Mouse (Mus musculus) gastrocnemius, adult 8-10 months (tissue): ENCODE measurements around the gene Il16. TPM values are rescaled to one million over a fixed set of nuclear protein-coding genes. Genes with fewer than 3 reads are reported as not detected.

Experiments used
- DNase-seq, 2 experiments: peaks; one replicate each; pipeline ENCODE4 v3.0.0; 2022; ENCODE audit warnings: low spot score in 2 of 2
- total RNA-seq, 4 experiments: library from RNA; stranded (reverse); gene quantifications; 2 replicates each; pipeline ENCODE4 v1.2.4; 2022

Il16 gene
- total RNA-seq, 4 experiments from 2014 or later: 0.75 to 1.9 (median 1.5) TPM

DNA sequence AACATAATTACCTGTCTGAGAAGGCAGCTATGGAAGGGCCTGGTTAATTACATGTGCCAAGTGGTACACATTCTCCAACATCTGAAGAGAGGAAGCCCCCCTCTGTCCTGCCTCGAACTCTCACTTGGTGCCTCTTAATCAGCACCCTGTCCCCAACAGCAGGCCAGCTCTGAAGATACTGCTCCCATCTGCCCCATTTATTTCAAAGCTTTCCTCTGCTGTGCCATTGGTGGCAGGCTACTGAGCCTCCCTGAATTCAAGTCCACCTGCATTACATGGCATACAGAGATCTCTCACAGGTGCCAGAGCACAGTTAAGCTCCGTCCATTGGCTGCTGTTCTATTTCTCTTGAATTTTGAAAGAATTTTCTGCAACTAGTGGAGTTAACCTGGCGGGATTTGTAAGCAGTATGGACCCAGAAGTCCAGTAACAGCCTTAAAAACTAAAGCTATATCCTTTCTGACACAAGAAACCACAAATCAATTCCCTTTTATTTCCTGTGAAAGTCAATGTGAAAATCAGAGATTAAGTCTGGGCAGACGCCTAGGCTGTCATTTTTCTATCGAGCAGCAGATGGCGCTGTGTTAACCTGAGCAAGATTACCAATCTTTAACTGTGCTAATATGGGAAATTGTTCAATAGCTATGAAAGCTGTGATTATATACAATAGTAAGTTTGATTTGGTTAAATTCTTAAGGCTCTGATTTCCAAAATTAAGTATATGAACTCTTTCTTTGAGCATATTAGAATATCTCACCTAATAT, 49.9 kb downstream of the Il16 start:
- no peak for DNase-seq

DNA sequence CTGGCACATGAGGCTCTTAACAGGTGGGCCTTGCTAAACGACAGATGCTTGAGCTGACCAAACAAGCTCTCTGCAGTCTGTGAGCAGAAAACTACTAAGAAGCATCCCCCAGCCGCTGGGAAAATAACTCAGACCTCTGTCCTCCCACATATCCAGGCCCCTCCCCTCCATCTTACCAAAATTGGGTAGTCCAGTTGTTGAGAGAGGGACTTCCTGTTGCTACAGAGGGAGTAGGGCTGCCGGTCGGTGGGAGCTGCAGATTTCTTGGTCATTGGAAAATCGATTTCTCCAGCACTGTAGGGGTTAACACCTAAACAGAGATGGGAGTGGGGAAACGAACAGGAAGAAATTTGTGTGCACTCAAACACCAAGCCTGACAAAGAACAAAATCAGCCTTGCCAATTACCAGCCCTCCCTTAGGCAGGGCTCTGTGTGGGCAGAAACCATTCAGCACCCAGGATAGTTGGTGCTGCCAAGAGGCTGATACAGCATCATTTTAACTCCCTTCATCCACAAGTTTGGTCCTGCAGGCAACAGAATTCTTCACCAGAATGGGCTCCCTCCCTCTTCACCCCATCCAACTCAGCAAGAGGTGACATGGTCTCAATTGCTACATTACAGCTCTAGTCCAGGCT, 62.8 kb downstream of the Il16 start:
- no peak for DNase-seq

DNA sequence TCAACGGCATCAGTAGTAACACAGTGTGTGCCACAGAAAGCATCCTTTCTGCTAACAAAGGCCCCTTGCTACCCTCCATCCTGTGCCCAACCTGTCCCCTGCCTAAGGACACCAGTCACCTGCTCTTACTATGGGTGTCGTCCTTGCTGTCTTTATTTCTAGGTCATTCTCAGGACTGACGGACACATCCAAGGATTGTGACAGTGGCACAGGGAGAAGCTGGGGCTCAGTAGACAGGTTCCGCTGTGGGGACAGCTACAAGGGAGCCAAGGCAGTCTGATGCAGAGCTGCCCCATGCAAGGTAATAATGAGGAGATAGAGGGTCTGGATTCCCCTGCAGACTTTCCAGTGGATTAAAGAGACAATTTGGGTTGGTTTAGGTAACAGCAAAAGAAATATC, 67.0 kb downstream of the Il16 start:
- no peak for DNase-seq

DNA sequence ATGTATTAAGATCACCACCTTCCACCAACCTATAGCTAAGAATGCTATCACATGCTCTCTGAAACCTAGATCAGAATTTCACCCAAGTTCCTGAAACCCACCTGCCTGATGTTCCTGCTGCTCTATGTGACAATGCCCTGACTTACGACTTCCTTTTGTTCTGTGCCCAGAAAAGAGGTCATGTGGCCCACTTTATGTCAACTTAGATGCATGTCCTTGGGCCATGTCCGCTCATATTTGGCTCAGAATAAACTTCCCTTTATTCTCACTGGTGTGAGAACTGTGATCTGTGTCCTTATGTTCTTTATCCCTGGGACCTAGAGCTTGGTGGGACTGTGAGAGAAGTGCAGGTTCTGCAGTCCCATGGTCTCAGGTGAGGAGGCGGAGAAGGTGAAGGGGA, 68.2 kb downstream of the Il16 start:
- DNase-seq: no peak

DNA sequence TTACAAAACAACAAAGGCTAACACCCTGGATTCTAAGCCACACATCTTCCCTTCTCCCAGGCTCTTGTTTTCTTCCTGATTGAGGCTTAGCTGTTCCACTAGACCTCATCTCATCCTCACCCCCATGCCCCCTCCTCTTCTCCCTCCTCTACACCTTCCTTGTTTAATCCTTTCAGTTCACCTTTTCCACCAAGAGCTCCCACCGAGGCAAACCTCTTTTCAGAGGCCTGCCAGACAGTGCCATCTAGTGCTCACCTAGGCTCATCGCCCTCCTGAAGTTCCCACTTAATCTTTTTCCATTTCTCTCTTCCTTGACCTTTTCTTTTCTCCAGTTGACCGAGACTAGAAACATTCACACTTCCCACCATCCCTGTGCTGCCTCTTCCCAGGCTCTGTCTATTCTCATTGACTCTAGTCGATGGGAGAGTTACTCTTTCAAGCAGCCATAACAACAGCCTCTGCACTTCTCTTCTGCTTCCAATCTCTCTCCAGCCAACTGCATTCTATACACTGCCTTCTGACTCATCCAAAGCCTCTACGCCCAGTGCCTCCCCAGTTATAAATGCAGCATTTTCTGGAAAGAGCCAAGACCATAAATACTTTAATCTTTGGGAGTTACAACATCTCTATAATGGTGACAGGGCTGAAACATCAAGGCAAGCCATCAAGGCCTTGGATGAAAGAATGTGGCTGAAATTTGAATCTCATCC, 69.8 kb downstream of the Il16 start:
- DNase-seq: no peak

DNA sequence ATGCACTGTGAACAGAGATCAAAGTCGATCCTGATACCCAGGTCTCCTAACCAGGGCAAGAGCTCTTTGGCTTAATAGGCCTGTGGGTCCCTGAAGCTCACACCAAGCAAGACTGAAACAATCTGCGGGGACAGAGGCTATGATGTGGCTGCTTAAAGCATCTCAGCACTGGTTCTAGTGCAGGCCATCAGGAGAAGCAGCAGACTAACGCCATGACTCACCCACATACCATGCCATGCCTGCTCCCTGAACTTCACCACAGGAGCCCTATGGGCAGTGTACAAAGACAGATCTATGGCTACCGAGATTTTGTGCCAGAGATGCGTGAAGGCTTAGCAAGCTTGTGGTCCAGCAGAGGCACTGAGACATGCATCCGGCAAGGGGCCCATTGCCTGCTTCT, 74.0 kb downstream of the Il16 start:
- no peak for DNase-seq

DNA sequence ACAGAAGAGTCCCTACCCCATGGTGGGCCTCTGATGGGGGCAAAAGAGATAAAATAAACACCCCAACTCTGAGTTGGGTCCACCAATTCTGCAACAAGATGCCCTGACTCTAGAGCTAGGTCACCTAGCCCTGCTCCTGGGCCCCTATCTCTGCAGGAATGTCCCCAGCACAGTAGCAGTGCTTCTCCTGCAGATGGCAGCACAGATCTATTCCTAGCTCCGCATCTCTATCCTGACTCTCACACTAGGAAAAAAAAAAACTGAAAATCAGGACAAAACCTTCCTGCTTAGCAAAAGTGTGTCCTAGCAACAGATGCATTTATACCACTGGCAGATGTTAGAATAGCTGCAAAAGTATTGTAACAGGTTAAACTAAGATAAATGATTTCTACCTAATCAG, 76.8 kb downstream of the Il16 start:
- DNase-seq: no peak

DNA sequence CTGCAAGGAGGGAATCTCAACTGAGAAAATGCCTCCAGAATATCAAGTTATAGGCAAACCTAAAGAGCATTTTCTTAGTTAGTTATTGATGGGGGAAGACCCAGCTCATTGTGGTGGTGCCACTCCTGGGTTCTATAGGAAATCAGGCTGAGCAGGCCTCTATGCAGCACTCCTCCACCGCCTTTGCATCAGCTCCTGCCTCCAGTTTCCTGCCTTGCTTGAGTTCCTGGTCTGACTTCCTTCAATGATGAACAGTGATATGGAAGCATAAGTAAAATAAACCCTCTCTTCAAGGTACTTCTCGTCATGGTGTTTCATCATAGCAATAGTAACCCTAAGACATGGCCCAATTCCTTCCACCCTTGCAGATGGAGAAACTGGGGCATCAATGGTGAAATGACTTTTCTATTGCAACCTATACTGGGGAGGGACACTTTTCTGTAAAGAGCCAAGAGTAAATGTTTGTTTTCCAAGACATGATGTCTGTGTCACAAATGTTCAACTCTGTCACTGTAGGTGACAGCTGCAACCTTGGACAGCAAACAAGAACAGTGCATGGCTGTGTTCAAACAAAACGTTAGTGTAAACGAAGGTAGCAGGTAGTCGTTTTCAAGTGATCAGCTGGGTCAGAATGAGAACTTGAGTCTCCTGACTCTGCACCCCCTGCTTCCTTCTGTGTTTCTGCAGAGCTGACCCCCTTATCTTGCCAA, 77.4 kb downstream of the Il16 start:
- no peak for DNase-seq

DNA sequence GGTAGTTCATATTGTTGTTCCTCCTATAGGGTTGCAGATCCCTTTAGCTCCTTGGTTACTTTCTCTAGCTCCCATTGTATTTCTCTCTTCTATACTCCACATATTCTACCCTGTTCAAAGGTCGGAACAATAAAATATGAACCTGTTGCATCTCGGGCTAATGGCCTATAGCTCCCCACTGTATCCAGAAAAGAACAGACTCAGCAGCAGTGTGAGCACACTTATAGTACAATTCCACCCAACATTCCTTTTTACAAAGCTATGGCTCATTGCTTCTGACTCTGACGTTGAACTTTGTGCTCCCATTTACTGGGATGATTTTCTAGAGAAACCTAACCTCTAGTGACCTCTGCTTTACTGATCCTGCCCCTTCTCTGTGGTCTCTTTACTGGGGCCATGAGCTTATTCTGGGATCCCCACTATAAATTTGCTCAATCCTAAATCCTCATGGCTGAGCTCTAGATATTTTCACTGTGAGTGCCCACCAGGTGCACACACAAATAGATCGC, 79.4 kb downstream of the Il16 start:
- no peak for DNase-seq

DNA sequence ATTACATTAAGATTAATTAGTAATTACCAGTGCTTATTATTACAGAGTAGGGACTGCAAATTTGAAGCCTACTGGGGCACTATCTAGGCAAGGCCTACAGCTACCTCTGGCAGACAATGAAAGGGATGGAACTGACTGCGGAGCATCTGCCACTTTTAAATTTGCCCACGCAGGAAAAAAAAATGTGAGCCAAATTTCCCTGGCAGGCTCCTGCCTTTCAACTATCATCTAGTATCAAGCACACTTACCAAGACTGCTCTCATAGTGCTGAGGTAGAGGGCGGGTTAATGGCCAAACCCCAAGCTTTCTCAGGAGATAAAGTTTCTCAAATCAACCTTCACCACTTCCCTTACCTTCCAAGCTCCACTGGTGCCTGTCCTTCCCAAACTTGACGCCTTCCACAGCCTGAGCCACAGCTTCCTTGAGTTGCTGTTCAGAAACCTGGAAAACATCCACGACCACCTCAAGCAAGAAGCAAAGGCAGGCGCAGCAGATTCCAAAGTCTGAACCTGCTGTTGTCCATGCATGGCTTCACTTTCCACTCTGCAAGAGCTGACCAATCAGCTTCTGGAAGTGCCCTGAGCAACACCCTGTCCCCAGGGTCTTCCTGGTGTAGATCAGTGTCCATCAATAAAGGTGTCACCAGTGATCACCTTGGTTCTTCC, 82.7 kb downstream of the Il16 start:
- DNase-seq: no peak

DNA sequence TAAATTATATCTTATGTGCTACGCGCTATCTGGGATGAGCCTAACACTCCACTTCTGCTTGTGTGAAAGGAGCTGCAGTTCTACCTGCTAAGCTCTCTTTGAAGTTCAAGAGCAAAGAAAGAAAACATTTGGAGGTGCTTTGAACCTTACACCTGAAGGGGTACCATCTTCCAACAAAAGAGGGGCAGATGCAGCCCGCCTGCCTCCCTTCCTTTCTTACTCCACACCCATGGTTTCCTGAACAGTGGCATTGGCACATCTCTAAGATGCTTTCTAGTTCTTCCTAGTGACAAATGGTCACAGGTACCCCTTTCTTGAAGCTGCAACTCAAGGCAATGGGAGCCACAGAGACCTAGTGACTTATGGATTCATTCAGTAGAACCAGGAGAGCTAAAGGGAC, 83.8 kb downstream of the Il16 start:
- no peak for DNase-seq

DNA sequence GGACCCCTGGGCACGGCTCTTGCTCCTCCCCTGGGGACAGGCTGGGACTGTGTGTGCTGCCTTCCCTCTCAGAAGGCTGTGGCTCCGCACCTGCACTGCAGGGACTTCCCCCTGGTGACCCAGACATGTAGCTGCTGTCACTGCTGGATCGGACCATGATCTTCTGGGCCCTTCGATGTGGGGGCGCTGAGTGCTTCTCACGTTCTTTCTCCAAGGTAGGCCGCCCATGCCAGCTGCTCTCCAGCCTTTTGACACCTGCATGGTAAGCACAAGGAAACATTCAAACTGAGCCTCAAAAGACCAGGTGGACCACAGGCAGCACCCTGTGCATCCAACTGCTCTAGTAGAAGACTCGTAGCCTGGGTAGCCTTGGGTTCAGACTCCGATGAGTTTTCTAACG, 84.5 kb downstream of the Il16 start:
- no peak for DNase-seq

DNA sequence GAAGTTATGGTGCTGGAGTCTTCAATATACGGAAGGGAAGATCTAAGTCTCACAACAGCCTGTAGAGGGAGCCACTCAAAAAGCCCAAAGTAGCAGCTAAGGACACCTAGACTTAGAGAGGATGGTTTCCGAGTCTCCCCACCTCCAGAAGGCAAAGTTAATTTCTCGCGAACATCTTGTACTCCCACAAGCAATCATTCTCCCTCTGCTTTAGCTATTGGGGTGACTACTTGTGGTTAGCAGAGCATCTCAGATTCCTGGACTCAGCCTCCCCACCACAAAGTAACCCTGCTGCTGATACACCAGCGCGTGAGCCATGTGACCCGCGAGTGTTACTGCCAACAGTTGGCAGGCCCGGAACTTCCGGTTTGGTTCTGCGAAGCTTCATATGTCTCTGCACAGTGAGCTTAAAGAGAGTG, 85.2 kb downstream of the Il16 start:
- no peak for DNase-seq

DNA sequence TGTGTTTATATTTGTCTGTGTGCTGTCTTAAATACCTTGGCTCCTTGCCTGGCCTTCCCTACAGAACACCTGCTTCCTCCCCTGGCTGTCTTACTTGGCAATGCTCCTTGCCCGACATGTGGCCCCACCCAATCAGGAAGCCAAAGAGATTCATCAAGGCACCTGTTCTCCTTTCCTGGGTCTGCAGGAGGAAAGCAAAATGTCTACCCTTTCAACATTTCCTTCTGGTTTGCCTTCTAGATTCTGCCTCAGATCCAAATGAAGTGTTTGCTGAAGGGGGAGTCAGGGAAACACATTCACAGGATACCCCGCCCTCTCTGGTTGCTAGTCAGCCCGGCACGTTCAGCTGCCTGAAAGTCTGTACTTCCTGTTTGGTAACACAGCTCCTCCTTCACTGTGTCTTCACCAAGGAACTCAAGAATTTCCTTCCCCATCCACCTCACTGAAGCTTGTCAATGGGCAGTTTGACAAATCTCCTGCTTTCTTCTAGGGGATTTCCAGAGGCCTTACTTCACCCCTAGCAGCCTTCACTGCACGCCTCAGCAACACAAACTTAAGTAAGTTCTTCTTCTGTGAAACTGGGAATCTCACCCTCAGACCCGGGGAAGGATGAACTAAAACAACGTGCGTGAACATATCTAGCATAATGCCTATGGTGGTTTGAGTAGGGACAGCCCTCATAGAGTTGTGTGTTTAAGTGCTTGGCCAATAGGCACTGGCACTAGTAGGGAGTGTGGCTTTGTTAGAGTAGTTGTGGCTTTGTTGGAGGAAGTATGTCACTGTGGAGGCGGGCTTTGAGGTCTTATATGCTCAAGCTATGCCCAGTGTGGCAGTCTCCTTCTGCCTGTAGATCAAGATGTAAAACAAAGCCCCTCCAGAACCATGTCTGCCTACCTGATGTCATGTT, 86.1 kb downstream of the Il16 start:
- no peak for DNase-seq

DNA sequence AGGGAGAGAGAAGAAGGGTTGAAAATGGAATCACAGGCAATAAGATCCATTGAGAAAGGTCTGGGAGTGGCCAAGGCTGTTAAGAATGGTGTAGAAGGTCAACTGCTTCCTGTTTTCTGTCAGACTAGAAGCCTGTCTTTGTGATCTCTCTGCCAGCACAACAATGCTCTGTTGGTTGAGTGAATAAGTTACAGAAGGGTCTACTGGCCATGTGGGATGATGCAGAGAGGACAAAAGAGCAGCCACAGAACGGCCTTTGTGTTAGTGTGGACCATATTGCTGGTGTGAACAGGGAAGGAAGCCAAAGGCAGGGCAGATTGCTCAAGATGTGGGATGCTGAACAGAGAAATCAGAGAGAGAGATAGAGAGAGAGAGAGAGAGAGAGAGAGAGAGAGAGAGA, 86.8 kb downstream of the Il16 start:
- DNase-seq: no peak

DNA sequence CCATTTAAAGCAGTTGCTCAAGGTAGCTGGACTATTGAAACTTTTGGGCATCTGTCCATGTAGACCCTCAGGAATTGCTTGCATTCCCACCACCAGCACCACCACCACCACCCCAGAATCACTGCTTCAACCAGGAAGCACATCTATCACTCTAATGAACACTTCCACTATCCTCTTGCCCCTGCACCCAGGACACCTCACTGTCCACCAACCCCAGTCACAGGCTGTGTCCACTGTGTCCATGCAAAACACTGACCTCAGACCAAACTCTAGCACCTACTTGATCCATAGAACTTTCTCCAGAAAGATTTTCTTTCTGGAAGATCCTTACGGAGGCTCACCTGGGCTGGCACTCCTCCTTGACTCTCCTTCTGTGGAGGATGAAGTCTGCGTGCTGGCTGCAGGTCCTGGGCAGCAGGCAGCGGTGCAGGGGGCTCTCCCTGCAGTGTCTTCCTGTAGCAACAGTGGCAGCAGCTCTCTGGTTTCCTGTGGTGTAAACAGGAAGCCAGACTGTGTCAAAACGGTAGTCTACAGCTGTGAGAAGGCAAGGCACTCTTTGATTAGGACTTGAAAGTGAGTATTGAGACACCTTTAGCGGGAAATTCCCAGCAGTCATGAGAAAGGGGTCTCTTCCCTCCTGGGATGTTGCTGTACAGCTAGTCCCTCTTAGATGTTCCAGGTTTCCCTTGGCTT, 90.4 kb downstream of the Il16 start:
- DNase-seq: no peak

DNA sequence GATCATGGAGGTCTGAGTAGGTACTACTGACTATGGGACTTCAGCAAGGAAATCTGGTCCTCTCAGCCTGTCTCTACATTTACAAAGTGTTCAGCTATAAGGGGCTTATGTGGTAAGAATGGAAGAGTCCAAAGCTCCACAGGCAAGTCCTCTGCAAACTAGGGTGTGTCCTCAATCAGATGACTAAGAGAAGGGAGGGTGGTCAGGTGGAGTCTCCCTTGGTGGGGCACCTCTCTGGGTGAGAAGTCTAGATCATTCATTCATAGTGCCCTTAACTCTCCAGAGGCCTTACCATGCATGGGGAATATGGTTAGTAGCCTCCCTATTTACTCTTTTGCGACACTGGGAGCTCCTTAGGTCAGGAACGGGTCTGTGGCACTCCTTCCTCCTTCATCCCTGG, 91.3 kb downstream of the Il16 start:
- DNase-seq: no peak

DNA sequence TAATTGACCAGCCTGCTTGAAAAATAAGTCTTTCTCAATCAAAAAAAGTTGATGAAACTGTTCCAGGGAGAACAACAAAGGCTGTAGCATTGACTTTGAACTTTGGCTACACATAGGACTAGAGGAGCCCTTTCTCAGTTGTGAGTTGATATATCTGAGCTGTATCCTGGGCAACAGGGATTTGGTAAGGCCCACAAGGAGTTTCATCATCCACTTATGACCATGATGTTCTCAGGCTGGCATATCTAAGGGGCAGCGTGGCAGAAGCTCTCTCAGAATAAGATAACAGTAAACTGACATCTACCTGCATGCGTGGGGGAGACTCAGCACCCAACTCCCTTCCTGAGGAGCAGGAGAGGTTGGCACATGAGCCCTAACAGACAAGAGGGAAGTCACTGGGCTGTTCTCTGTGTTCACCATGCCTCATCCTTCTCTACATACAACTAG, 91.9 kb downstream of the Il16 start:
- DNase-seq: no peak

DNA sequence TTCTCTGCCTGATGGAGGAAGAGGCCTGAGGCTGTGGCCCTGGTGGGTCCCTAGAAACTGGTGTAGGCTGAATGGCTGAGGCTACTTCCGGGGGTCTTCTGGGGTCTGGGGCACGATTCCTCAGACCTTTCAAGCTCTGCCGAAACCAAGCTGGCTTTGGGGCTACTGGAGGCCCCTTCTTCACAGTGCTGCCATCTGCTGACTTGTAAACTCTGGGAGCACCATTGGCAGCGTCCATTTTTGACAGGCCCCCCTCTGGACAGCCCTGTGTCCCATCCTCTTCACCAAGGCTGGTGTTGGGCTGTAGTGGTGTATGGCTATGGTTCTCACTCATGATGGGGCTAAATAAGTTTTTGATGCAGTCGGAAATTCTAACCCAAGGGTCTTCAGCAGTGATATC, 93.0 kb downstream of the Il16 start:
- DNase-seq: no peak

DNA sequence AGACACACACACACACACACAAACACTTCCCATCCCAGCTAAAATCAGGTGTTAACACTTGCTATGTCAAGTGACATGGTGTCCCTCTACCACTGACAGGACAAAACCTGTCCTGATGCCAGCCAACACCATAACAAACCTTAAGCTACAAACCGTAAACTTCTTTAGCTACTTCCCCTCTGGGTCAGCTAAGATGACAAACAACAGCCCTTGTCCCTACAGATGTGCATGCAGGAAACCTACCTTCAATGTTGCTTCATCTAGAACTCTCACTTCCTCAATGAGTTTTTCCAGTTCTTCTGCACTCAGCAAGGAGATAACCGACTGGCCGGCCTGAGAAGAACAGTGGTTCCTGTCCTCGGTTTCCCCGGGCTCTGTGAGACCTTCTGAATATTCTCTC, 94.9 kb downstream of the Il16 start:
- no peak for DNase-seq
